Mouse (Mus musculus): ENCODE measurements around the gene Macf1. TPM values are rescaled to one million over a fixed set of nuclear protein-coding genes. Genes with fewer than 3 reads are reported as not detected.

Macf1 gene
- polyA plus RNA-seq, 1 experiment = 137 TPM

DNA sequence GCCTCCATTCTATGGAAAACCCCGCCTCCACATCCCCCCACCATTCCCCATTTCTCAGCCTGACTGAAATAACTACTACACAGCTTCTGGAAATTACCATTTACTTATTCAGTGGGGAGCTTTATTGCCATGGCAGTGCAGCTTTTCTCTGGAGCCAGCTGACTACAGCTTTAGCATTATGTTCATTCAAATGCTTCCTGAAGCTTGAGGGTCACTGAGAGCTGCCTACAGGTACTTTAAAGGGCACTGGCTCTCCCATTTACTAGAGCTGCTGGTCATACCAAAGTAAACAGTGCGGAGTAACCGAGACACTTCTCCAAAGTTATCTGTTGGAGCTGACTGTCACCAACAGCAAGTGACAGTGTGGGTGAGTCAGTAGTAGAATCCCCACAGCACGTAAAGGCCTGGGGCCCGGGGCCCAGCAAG is 89.8 kb downstream of the Macf1 start:
- no peak for TF ChIP-seq POLR2A (IDR thresholded peaks at IDR 0.05; ENCODE audit: extremely low read depth, insufficient read depth, low read length)
- Histone ChIP-seq H3K4me1 (ENCODE audit: control insufficient read depth, insufficient read depth, low read length) (peaks cover 7% of the 10 kb centered on the region), H3K4me3 (ENCODE audit: insufficient read depth, low read length) (no peak overlapping the region), H3K27ac (ENCODE audit: insufficient read depth, low read length) (no peak overlapping the region; the same call in 1 of the 2 replicates)

DNA sequence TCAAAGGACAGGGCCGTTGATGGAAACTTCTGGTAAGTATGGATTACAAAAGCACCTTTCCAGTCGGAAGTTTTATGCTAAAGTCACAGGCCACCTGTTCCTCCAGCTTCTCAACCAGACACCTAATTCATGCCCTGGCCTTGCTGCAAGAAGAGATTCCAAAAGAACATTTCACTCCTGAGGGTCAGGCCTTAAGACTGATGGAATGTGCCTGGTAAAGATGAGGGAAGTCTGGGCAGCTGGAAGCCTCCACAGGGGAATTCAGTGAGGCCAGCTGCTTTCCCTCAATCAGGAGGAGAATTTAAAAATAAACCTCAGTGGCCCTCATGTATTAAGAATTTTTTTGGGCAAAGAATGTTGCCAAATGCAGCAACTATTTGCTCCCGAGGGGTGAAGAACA is 90.5 kb downstream of the Macf1 start:
- H3K4me3 ChIP-seq (ENCODE audit: insufficient read depth, low read length) = no peak overlapping the region
- no peak for TF ChIP-seq POLR2A (IDR thresholded peaks at IDR 0.05; ENCODE audit: extremely low read depth, insufficient read depth, low read length)
- TF ChIP-seq CTCF (IDR thresholded peaks at IDR 0.05; ENCODE audit: extremely low read depth, insufficient read depth, low read length) = no peak
- H3K27ac ChIP-seq (ENCODE audit: insufficient read depth, low read length) = no peak overlapping the region
- peaks cover 9% of the 10 kb centered on the region for H3K4me1 ChIP-seq (ENCODE audit: control insufficient read depth, insufficient read depth, low read length)

DNA sequence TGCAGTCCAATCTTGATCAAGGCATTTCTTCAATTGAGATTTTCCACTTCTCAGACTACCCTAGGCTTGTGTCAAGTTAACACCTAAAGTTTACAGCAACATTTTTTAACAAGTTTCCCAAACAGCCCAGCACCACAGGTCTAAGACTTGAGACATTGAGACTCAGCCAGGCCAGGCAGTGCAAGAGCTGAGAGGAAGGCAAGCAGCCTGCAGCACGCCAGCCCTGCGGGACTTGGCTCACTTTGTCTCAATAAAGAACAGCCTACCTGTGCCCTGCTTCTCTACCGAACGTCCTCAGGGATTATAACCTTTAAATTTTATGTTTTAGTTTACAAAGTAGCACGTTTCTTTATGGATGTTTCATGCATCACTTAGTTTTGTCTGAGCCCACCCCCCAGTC is 92.1 kb downstream of the Macf1 start:
- Histone ChIP-seq H3K27ac (ENCODE audit: insufficient read depth, low read length) (no peak overlapping the region), H3K4me1 (ENCODE audit: control insufficient read depth, insufficient read depth, low read length) (peaks cover 11% of the 10 kb centered on the region), H3K4me3 (ENCODE audit: insufficient read depth, low read length) (no peak overlapping the region)
- TF ChIP-seq CTCF (IDR thresholded peaks at IDR 0.05; ENCODE audit: extremely low read depth, insufficient read depth, low read length) (no peak), POLR2A (IDR thresholded peaks at IDR 0.05; ENCODE audit: extremely low read depth, insufficient read depth, low read length) (no peak)

DNA sequence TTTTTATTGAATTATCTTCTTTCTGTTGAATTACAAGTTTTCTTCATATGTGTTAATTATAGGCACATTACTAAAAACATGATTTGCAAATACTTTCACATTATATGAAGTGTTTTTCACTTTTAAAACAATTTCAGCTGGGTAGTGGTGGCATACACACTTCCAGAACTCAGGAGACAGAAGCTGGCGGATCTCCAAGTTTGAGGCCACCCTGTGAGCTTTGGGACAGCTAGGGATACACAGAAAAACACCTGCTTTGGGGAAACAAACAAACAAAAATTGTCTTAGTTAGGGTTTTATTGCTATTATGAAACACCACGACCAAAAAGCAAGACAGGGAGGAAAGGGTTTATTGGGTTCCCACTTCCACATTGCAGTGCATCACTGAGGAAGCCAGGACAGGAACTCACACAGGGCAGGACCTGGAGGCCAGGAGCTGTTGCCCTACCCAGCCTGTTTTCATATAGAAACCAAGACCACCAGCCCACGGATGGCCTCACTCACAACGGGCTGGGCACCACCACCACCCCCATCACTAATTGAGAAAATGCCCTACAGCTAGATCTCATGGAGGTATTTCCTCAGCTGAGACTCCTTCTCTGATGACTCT is 93.0 kb downstream of the Macf1 start:
- H3K27ac ChIP-seq (ENCODE audit: insufficient read depth, low read length) = no peak overlapping the region
- H3K4me3 ChIP-seq (ENCODE audit: insufficient read depth, low read length) = no peak overlapping the region
- peaks cover 11% of the 10 kb centered on the region for H3K4me1 ChIP-seq (ENCODE audit: control insufficient read depth, insufficient read depth, low read length)
- TF ChIP-seq POLR2A (IDR thresholded peaks at IDR 0.05; ENCODE audit: extremely low read depth, insufficient read depth, low read length) (no peak), CTCF (IDR thresholded peaks at IDR 0.05; ENCODE audit: extremely low read depth, insufficient read depth, low read length) (no peak)

DNA sequence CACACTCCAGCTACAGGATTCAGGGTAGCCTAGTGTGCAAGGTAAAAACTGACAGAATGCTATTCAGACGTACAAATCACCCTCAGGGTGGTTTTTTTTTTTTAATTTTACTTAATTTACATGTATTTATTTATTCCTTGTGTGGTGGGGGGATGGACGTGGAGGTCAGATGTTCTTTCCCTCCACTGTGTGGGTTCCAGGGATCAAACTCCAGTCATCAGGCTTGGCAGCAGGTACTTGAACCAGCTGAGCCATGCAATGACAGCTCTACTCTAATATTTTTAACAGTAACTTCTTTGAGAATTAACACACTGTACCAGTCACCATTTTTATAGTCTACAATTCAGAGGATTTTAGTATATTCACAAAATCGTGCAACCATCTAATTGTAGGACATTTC is 94.7 kb downstream of the Macf1 start:
- no peak overlapping the region for H3K27ac ChIP-seq (ENCODE audit: insufficient read depth, low read length)
- H3K4me1 ChIP-seq (ENCODE audit: control insufficient read depth, insufficient read depth, low read length) = peaks cover 14% of the 10 kb centered on the region
- no peak overlapping the region for H3K4me3 ChIP-seq (ENCODE audit: insufficient read depth, low read length)
- TF ChIP-seq POLR2A (IDR thresholded peaks at IDR 0.05; ENCODE audit: extremely low read depth, insufficient read depth, low read length) (no peak), CTCF (IDR thresholded peaks at IDR 0.05; ENCODE audit: extremely low read depth, insufficient read depth, low read length) (no peak)

DNA sequence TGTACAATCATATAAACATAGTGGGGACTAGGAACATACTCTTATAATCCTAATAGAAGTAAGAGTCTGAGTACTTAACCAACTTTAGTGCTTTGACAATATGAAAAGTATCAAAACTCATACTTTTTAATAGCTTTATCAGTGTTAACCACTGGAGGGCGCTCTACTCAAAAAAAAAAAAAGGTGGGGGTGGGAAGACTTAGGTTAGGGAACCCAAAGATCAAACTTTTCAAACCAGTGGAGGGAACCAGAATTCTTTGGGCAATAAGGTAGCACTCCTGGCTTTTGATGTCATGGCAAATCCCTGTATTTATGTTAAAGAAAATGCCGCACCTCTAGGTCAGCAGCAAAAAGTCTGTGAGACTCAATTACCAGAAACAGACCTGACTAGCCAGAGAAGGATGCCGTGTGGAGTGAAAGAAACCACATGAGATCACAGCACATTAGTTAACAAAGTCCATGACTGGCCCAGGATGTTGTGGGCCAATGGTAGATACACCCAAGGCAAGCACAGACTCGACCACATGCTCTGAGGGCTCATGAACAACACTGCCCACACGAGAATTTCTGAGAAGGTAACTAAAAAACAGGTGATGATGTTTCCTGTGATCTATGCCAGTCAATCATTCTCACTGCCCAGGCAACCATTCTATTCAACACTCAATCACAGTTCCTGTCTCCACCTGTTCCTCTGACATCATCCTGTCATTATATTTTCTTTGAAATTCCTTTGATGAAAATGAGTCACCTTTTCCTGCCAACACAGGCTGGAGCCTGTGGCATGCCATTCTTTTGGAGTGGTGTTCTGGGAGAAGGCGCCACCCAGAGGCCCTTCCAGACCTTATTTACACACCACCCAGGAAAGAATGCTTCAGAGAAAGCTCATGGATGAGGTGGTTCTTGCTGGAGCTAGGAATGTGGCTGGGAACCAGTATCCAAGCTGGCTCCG is 95.5 kb downstream of the Macf1 start:
- H3K4me1 ChIP-seq (ENCODE audit: control insufficient read depth, insufficient read depth, low read length) = peaks cover 11% of the 10 kb centered on the region
- peak overlapping the region; percentile 18; the same call in 1 of the 2 replicates for H3K27ac ChIP-seq (ENCODE audit: insufficient read depth, low read length)
- TF ChIP-seq POLR2A (IDR thresholded peaks at IDR 0.05; ENCODE audit: extremely low read depth, insufficient read depth, low read length) (no peak), CTCF (IDR thresholded peaks at IDR 0.05; ENCODE audit: extremely low read depth, insufficient read depth, low read length) (peak; percentile 25; the same call in 1 of the 2 replicates)
- H3K4me3 ChIP-seq (ENCODE audit: insufficient read depth, low read length) = no peak overlapping the region

DNA sequence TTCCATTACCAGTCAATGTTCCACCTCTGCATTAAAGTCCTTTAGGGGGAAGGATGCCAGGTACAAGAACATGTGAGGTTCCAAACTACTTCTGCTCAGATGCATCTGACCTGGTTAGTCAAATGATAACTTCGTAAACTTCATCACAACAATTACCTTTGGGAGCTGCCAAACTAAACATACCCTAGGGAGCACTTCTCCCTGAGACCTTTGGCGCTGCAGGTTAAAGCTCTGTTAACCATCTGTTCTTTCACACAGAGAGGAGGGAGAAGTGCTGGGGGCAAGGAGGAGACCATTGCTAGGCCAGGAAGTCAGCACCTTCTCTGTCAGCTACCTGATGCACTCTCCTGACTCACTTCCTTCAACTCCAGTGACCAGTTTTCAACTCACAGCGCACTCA is 96.5 kb downstream of the Macf1 start:
- peaks cover 10% of the 10 kb centered on the region; the same call in 1 of the 2 replicates for H3K4me1 ChIP-seq (ENCODE audit: control insufficient read depth, insufficient read depth, low read length)
- no peak overlapping the region for H3K4me3 ChIP-seq (ENCODE audit: insufficient read depth, low read length)
- H3K27ac ChIP-seq (ENCODE audit: insufficient read depth, low read length) = no peak overlapping the region
- no peak for TF ChIP-seq CTCF (IDR thresholded peaks at IDR 0.05; ENCODE audit: extremely low read depth, insufficient read depth, low read length)
- TF ChIP-seq POLR2A (IDR thresholded peaks at IDR 0.05; ENCODE audit: extremely low read depth, insufficient read depth, low read length) = no peak

DNA sequence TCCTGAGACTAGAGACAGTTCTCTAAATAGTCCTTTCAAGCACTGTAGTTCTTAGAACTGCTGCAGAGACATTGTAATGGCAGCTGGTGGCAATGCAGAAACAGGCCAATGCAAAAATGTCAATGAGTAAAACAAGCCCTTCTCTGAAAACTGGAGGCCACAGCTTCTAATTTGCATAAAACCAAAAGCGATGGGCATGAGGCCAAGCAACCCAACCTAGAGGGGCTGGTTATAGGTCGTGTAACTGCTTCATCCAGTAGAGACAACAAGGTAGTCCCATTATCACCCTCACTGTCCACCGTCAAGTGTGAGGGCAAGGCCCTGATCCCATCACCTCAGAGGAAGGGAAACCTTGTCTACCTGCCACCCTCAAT is 99.5 kb downstream of the Macf1 start:
- TF ChIP-seq CTCF (IDR thresholded peaks at IDR 0.05; ENCODE audit: extremely low read depth, insufficient read depth, low read length) (no peak), POLR2A (IDR thresholded peaks at IDR 0.05; ENCODE audit: extremely low read depth, insufficient read depth, low read length) (no peak)
- H3K27ac ChIP-seq (ENCODE audit: insufficient read depth, low read length) = no peak overlapping the region
- H3K4me3 ChIP-seq (ENCODE audit: insufficient read depth, low read length) = no peak overlapping the region
- peaks cover 7% of the 10 kb centered on the region; the same call in 1 of the 2 replicates for H3K4me1 ChIP-seq (ENCODE audit: control insufficient read depth, insufficient read depth, low read length)

DNA sequence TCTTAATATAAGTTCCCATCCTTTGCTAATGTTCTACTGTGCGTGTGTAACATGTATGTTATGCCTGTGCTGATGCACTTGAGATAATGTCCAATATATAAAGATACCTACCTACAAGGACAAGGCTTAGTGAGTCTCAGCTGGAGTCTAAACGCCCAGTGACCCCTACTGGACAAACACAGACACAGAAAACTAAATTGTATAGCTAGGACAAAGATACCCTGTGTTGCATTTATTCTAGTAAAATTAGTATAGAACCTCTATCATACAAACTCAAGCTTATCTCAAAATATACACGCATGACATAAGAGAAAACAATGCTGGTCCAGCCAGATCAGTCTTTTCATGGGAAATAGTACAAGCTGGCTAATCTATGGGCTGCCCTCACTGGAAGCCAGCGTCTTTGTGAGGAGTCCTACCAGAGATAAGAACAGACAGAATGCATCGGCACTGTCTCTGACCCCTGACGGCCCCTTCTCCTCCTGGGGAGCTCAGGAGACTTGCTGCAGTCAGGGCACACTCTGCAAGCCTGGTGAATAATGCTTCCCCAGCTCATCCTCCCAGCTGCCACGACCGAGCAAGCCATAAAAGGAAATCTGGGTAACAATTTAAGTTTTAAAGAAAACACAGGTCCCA is 100.0 kb downstream of the Macf1 start:
- H3K4me3 ChIP-seq (ENCODE audit: insufficient read depth, low read length) = no peak overlapping the region
- TF ChIP-seq POLR2A (IDR thresholded peaks at IDR 0.05; ENCODE audit: extremely low read depth, insufficient read depth, low read length) (no peak), CTCF (IDR thresholded peaks at IDR 0.05; ENCODE audit: extremely low read depth, insufficient read depth, low read length) (peak; percentile 40; the same call in 1 of the 2 replicates)
- no peak overlapping the region for H3K27ac ChIP-seq (ENCODE audit: insufficient read depth, low read length)
- peaks cover 7% of the 10 kb centered on the region; the same call in 1 of the 2 replicates for H3K4me1 ChIP-seq (ENCODE audit: control insufficient read depth, insufficient read depth, low read length)
